Mouse (Mus musculus) frontal cortex, postnatal 14 days (tissue): ENCODE data around the gene Gprc5c.

Experiments used
- DNase-seq, 2 experiments: peaks; one replicate each; pipeline ENCODE4 v3.0.0; 2022; ENCODE audit warnings: low spot score in 2 of 2

The Gprc5c gene

GRCm38 (mm10) chr11:114868280-114868679 lies 17.3 kb downstream of the Gprc5c start:
- DNase-seq, result no peak

- DNase-seq, result no peak
Observed at GRCm38 (mm10) chr11:114869787-114870186, 18.8 kb downstream of the Gprc5c start.

GRCm38 (mm10) chr11:114871540-114871939 lies 20.6 kb downstream of the Gprc5c start:
- no peak for DNase-seq

- DNase-seq, result no peak
Observed at GRCm38 (mm10) chr11:114873022-114873817, 22.3 kb downstream of the Gprc5c start.

GRCm38 (mm10) chr11:114874226-114875145 lies 23.5 kb downstream of the Gprc5c start:
- DNase-seq, result no peak

- no peak for DNase-seq
Observed at GRCm38 (mm10) chr11:114875301-114875801, 24.4 kb downstream of the Gprc5c start.

GRCm38 (mm10) chr11:114876176-114876575 lies 25.2 kb downstream of the Gprc5c start:
- DNase-seq, result no peak

GRCm38 (mm10) chr11:114876621-114877020 lies 25.7 kb downstream of the Gprc5c start:
- DNase-seq, result no peak

- peak in 1 of 2 experiments; percentile 41 for DNase-seq
Observed at GRCm38 (mm10) chr11:114877145-114877544, 26.2 kb downstream of the Gprc5c start.

- DNase-seq, result no peak
Observed at GRCm38 (mm10) chr11:114879666-114880065, 28.7 kb downstream of the Gprc5c start.

GRCm38 (mm10) chr11:114880185-114880584 lies 29.2 kb downstream of the Gprc5c start:
- DNase-seq, result no peak

GRCm38 (mm10) chr11:114880589-114880988 lies 29.6 kb downstream of the Gprc5c start:
- DNase-seq, result peak in 1 of 2 experiments; percentile 28

- DNase-seq, result no peak
Observed at GRCm38 (mm10) chr11:114883251-114883789, 32.4 kb downstream of the Gprc5c start.

GRCm38 (mm10) chr11:114884380-114885100 lies 33.6 kb downstream of the Gprc5c start:
- DNase-seq, result no peak

- DNase-seq, result no peak
Observed at GRCm38 (mm10) chr11:114889991-114890518, 39.1 kb downstream of the Gprc5c start, which contains the start of gene Cd300a. Gene Cd300a (plus strand): TSS chr11:114890041.

GRCm38 (mm10) chr11:114890542-114890941 lies 39.6 kb downstream of the Gprc5c start:
- DNase-seq, result no peak

GRCm38 (mm10) chr11:114896085-114896484 lies 45.1 kb downstream of the Gprc5c start:
- no peak for DNase-seq

- DNase-seq, result no peak
Observed at GRCm38 (mm10) chr11:114898026-114898425, 47.1 kb downstream of the Gprc5c start.

GRCm38 (mm10) chr11:114903224-114903623 lies 52.3 kb downstream of the Gprc5c start:
- no peak for DNase-seq

- no peak for DNase-seq
Observed at GRCm38 (mm10) chr11:114907567-114907966, 56.6 kb downstream of the Gprc5c start.

GRCm38 (mm10) chr11:114908086-114908485 lies 57.1 kb downstream of the Gprc5c start:
- DNase-seq, result no peak
